Mouse (Mus musculus): ENCODE measurements around the gene Srsf4. TPM values are rescaled to one million over a fixed set of nuclear protein-coding genes. Genes with fewer than 3 reads are reported as not detected.

The Srsf4 gene
- polyA plus RNA-seq, 1 experiment from 2014 or later: 49.5 TPM

GRCm38 (mm10) chr4:131836891-131837491 is 36.4 kb upstream of the Srsf4 start:
- TF ChIP-seq CTCF (IDR thresholded peaks at IDR 0.05): no peak
- ATAC-seq (no peak), DNase-seq (ENCODE audit: low read depth, low spot score) (no peak)
- in situ Hi-C loops (cut with MboI; ENCODE audit: low pct_unique_long_range_greater_than_20kb): loop anchor here (5.0 to 25.0 kb wide), 5 partner anchors 115 to 1050 kb away; partner anchors contain the start of gene Sdc3
- ChIA-PET POLR2A (no interaction called here), CTCF (interaction anchor here (1.6 kb wide), 1 partner anchor 23 kb away, joined by 3 read pairs; no protein-coding TSS in a partner anchor)
- peaks cover 20% of the 10 kb centered on the region for H3K27me3 ChIP-seq

DNA sequence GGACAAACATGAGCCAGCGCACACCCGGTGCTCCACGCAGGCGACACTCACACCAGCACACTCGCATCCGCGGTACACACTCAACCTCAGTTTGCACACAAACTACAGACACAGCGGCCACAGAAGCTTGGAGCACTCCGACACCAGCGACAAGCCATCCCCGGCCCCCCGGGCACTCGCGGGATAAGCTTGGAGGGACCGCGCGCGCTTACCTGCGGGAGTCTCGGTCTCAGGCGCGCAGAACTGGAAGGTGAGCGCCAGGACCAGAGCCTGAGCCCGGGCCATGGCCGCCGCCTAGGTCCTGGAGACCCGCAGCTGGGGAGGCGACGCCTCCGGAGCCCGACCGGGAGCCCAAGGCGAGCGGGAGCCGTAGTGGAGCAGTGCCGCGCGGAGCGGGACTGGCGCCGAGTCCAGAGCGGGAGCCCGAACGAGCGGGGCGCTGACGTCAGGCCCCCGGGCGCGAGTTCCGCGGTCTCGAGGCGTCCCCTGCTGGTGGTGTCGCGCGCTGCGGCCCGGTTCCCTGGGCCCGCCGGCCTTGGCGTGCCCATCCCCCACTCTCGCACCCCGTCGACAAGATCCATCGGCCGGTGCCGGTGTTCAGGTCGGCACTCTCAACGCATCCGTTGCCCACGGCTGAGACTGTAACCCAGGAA is 35.4 kb upstream of the Srsf4 start, which contains the start of gene Ptpru:
TSS of gene Ptpru (minus strand) at position 417 of the 653 bp plus-strand sequence.
- in situ Hi-C loops (cut with MboI; ENCODE audit: low pct_unique_long_range_greater_than_20kb): loop anchor here (5.0 to 25.0 kb wide), 5 partner anchors 116 to 1051 kb away; partner anchors contain the start of gene Sdc3
- ChIA-PET POLR2A (interaction anchor here (0.9 kb wide), 1 partner anchor 481 kb away, joined by 4 read pairs; no protein-coding TSS in a partner anchor), CTCF (interaction anchor here (1.6 kb wide), 1 partner anchor 22 kb away, joined by 3 read pairs; no protein-coding TSS in a partner anchor)
- peaks cover 20% of the 10 kb centered on the region for H3K27me3 ChIP-seq
- DNase-seq (ENCODE audit: low read depth, low spot score) (no peak), ATAC-seq (peak; percentile 84)
- TF ChIP-seq CTCF (IDR thresholded peaks at IDR 0.05): no peak

DNA sequence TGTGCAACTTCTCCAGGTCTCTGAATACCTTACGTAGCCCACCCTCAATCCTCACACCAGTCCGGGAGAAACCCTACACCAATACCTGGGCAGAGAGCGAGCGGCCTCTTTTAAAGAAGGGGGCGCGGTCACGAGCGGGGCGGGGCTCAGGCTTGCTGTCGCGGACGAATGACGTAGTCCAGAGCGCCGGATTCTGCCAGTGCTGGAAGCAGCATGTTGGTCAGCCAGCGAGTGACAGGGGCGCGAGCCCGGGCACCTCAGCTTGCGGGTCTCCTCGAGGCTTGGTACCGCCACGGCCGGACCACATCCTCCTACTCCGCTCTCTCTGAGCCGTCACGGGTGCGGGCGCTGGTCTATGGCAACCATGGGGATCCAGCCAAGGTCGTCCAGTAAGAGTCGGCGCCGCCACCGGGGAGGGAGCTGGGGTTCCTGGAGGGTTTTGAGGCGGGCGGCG is 30.1 kb upstream of the Srsf4 start, which contains the start of gene Mecr:
TSS of gene Mecr (plus strand) at position 181 of the 454 bp plus-strand sequence.
- ATAC-seq (no peak), DNase-seq (ENCODE audit: low read depth, low spot score) (peak; percentile 19)
- ChIA-PET CTCF (no interaction called here), POLR2A (no interaction called here)
- no peak for TF ChIP-seq CTCF (IDR thresholded peaks at IDR 0.05)
- peaks cover 5% of the 10 kb centered on the region for H3K27me3 ChIP-seq
- in situ Hi-C loops (cut with MboI; ENCODE audit: low pct_unique_long_range_greater_than_20kb): loop anchor here (25.0 kb wide), 1 partner anchor 1056 kb away; the partner anchor contains the start of gene Sdc3

- TF ChIP-seq CTCF (IDR thresholded peaks at IDR 0.05): no peak
- DNase-seq (ENCODE audit: low read depth, low spot score) (no peak), ATAC-seq (no peak)
- POLR2A ChIA-PET: no interaction called here
- in situ Hi-C loops (cut with MboI; ENCODE audit: low pct_unique_long_range_greater_than_20kb): loop anchor here (25.0 kb wide), 1 partner anchor 1059 kb away; the partner anchor contains the start of gene Sdc3
- no peaks in the 10 kb centered on the region for H3K27me3 ChIP-seq
- CTCF ChIA-PET: no interaction called here
Observed at GRCm38 (mm10) chr4:131845991-131846778, 27.2 kb upstream of the Srsf4 start.

GRCm38 (mm10) chr4:131848082-131848481 is 25.3 kb upstream of the Srsf4 start:
- no peaks in the 10 kb centered on the region for H3K27me3 ChIP-seq
- no peak for TF ChIP-seq CTCF (IDR thresholded peaks at IDR 0.05)
- CTCF ChIA-PET: no interaction called here
- in situ Hi-C loops (cut with MboI; ENCODE audit: low pct_unique_long_range_greater_than_20kb): loop anchor here (25.0 kb wide), 1 partner anchor 1061 kb away; the partner anchor contains the start of gene Sdc3
- DNase-seq (ENCODE audit: low read depth, low spot score): no peak
- POLR2A ChIA-PET: no interaction called here
- ATAC-seq: no peak

DNA sequence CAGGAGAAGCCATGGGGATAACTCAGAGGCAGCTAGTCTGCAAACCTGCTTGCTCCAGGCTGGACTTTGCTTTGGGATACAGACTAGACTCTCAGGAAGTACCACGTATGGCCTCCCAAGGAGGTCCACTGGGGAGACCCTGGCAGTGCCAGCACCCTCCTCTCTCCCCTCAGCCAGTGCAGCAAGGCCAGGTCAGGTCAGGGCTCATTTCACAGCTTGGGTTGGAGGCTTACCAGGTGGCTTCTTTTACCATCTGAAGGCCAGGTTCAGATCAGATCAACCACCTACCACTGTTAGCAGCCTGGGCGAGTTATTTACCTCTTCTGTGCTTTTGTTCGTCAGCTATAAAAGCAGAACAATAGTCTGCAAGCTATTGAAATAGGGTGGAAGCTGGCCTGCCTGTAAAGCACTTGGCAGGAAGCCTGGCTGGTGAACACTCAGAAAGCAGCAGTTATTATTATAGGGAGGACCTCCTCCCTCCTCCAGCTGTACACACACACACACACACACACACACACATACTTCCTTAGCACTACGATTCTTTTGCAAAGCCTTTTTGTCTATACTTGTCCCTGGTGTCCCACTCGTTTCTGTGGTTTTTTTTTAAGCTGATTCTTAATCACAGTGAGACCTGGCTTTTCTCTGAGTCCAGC is 23.3 kb upstream of the Srsf4 start:
- no peak for TF ChIP-seq CTCF (IDR thresholded peaks at IDR 0.05)
- POLR2A ChIA-PET: no interaction called here
- DNase-seq (ENCODE audit: low read depth, low spot score) (no peak), ATAC-seq (no peak)
- in situ Hi-C loops (cut with MboI; ENCODE audit: low pct_unique_long_range_greater_than_20kb): loop anchor here (25.0 kb wide), 1 partner anchor 1063 kb away; the partner anchor contains the start of gene Sdc3
- CTCF ChIA-PET: interaction anchor here (1.9 kb wide), 1 partner anchor 9 kb away, joined by 4 read pairs; no protein-coding TSS in a partner anchor
- H3K27me3 ChIP-seq: no peaks in the 10 kb centered on the region

- ChIA-PET CTCF (no interaction called here), POLR2A (no interaction called here)
- H3K27me3 ChIP-seq: no peaks in the 10 kb centered on the region
- no peak for TF ChIP-seq CTCF (IDR thresholded peaks at IDR 0.05)
- in situ Hi-C loops (cut with MboI; ENCODE audit: low pct_unique_long_range_greater_than_20kb): no loop called here
- no peak for ATAC-seq
- DNase-seq (ENCODE audit: low read depth, low spot score): no peak
Observed at GRCm38 (mm10) chr4:131854950-131855349, 18.5 kb upstream of the Srsf4 start.

GRCm38 (mm10) chr4:131860492-131861340 is 12.7 kb upstream of the Srsf4 start:
- DNase-seq (ENCODE audit: low read depth, low spot score) (no peak), ATAC-seq (no peak)
- in situ Hi-C loops (cut with MboI; ENCODE audit: low pct_unique_long_range_greater_than_20kb): loop anchor here (10.0 kb wide), 1 partner anchor 114 kb away; no protein-coding TSS in a partner anchor
- POLR2A ChIA-PET: interaction anchor here (0.7 kb wide), 1 partner anchor 39 kb away, joined by 3 read pairs; no protein-coding TSS in a partner anchor
- peak; percentile 89 for TF ChIP-seq CTCF (IDR thresholded peaks at IDR 0.05)
- CTCF ChIA-PET: interaction anchor here (0.8 to 1.5 kb wide), 5 partner anchors 8 to 319 kb away, joined by 3 to 5 read pairs (median 3); no protein-coding TSS in a partner anchor
- no peaks in the 10 kb centered on the region for H3K27me3 ChIP-seq

GRCm38 (mm10) chr4:131861341-131861739 is 12.1 kb upstream of the Srsf4 start:
- ChIA-PET POLR2A (interaction anchor here (0.7 kb wide), 1 partner anchor 38 kb away, joined by 3 read pairs; no protein-coding TSS in a partner anchor), CTCF (interaction anchor here (0.8 to 1.0 kb wide), 3 partner anchors 9 to 318 kb away, joined by 3 read pairs; no protein-coding TSS in a partner anchor)
- in situ Hi-C loops (cut with MboI; ENCODE audit: low pct_unique_long_range_greater_than_20kb): loop anchor here (10.0 kb wide), 1 partner anchor 113 kb away; no protein-coding TSS in a partner anchor
- ATAC-seq: no peak
- TF ChIP-seq CTCF (IDR thresholded peaks at IDR 0.05): no peak
- H3K27me3 ChIP-seq: no peaks in the 10 kb centered on the region
- no peak for DNase-seq (ENCODE audit: low read depth, low spot score)

Data from Patski (cell line).